Mouse (Mus musculus): Measurements from ENCODE around the gene Magi1. TPM values are rescaled to one million over a fixed set of nuclear protein-coding genes. Genes with fewer than 3 reads are reported as not detected.

Magi1 gene
- total and polyA plus RNA-seq, 2 experiments from 2014 or later = 27.6 to 45.4 TPM

GRCm38 (mm10) chr6:93716686-93717625 lies 566.8 kb downstream of the Magi1 start:
- Histone ChIP-seq H3K27me3 (ENCODE audit: insufficient read depth, low read length) (no peaks in the 10 kb centered on the region), H3K9me3 (ENCODE audit: low read length) (no peaks in the 10 kb centered on the region), H3K4me2 (ENCODE audit: low read depth, low read length, poor library complexity, severe bottlenecking) (peak overlapping the region; percentile 67), H3K4me1 (ENCODE audit: insufficient read depth, low read length) (peaks cover 19% of the 10 kb centered on the region), H3K9ac (replicated peaks; ENCODE audit: low read length, poor library complexity, severe bottlenecking) (peak overlapping the region; percentile 54), H3K27ac (ENCODE audit: low read depth, low read length) (peak overlapping the region; percentile 51), H3K36me3 (ENCODE audit: insufficient read depth, low read length) (no peaks in the 10 kb centered on the region), H3K4me3 (ENCODE audit: low read depth, low read length) (peak overlapping the region; percentile 40)
- WGBS = 4% methylated on average over 24 of the region's 24 CpGs
- DNase-seq (ENCODE audit: low spot score) (peak; percentile 50), ATAC-seq (ENCODE audit: low FRiP score) (peak; percentile 71; the same call in 1 of the 2 replicates)
- TF ChIP-seq CTCF (IDR thresholded peaks at IDR 0.05) = no peak; the same call in 1 of the 2 replicates

GRCm38 (mm10) chr6:93715181-93716180 lies 568.2 kb downstream of the Magi1 start:
- no peaks in the 10 kb centered on the region for H3K27me3 ChIP-seq (ENCODE audit: insufficient read depth, low read length)
- ATAC-seq (ENCODE audit: low FRiP score) (no peak), DNase-seq (ENCODE audit: low spot score) (peak; percentile 33)
- H3K4me3 ChIP-seq (ENCODE audit: low read depth, low read length) = peak overlapping the region; percentile 40
- no peak for TF ChIP-seq CTCF (IDR thresholded peaks at IDR 0.05)
- 25% methylated on average over 23 of the region's 24 CpGs for WGBS
- H3K4me1 ChIP-seq (ENCODE audit: insufficient read depth, low read length) = peaks cover 19% of the 10 kb centered on the region
- H3K9me3 ChIP-seq (ENCODE audit: low read length) = no peaks in the 10 kb centered on the region
- peak overlapping the region; percentile 51 for H3K27ac ChIP-seq (ENCODE audit: low read depth, low read length)
- H3K9ac ChIP-seq (replicated peaks; ENCODE audit: low read length, poor library complexity, severe bottlenecking) = peak overlapping the region; percentile 54
- peak overlapping the region; percentile 67 for H3K4me2 ChIP-seq (ENCODE audit: low read depth, low read length, poor library complexity, severe bottlenecking)
- H3K36me3 ChIP-seq (ENCODE audit: insufficient read depth, low read length) = no peaks in the 10 kb centered on the region

- no peak overlapping the region for H3K9ac ChIP-seq (replicated peaks; ENCODE audit: low read length, poor library complexity, severe bottlenecking)
- ATAC-seq (ENCODE audit: low FRiP score) = no peak
- no peak overlapping the region for H3K4me3 ChIP-seq (ENCODE audit: low read depth, low read length)
- TF ChIP-seq CTCF (IDR thresholded peaks at IDR 0.05) = no peak
- H3K9me3 ChIP-seq (ENCODE audit: low read length) = no peaks in the 10 kb centered on the region
- no peaks in the 10 kb centered on the region for H3K4me1 ChIP-seq (ENCODE audit: insufficient read depth, low read length)
- H3K36me3 ChIP-seq (ENCODE audit: insufficient read depth, low read length) = peaks cover 10% of the 10 kb centered on the region
- DNase-seq (ENCODE audit: low spot score) = no peak
- WGBS = 27% methylated on average over 5 of the region's 5 CpGs
- no peak overlapping the region for H3K4me2 ChIP-seq (ENCODE audit: low read depth, low read length, poor library complexity, severe bottlenecking)
- H3K27me3 ChIP-seq (ENCODE audit: insufficient read depth, low read length) = no peaks in the 10 kb centered on the region
- no peak overlapping the region for H3K27ac ChIP-seq (ENCODE audit: low read depth, low read length)
Measured at GRCm38 (mm10) chr6:93704350-93704749, 579.4 kb downstream of the Magi1 start.

- Histone ChIP-seq H3K36me3 (ENCODE audit: insufficient read depth, low read length) (peaks cover 41% of the 10 kb centered on the region), H3K27ac (ENCODE audit: low read depth, low read length) (no peak overlapping the region), H3K4me3 (ENCODE audit: low read depth, low read length) (no peak overlapping the region), H3K9ac (replicated peaks; ENCODE audit: low read length, poor library complexity, severe bottlenecking) (no peak overlapping the region), H3K9me3 (ENCODE audit: low read length) (no peaks in the 10 kb centered on the region), H3K4me1 (ENCODE audit: insufficient read depth, low read length) (no peaks in the 10 kb centered on the region), H3K4me2 (ENCODE audit: low read depth, low read length, poor library complexity, severe bottlenecking) (no peak overlapping the region), H3K27me3 (ENCODE audit: insufficient read depth, low read length) (no peaks in the 10 kb centered on the region)
- ATAC-seq (ENCODE audit: low FRiP score) (no peak), DNase-seq (ENCODE audit: low spot score) (no peak)
- TF ChIP-seq CTCF (IDR thresholded peaks at IDR 0.05) = no peak
- 84% methylated on average over 13 of the region's 13 CpGs for WGBS
Measured at GRCm38 (mm10) chr6:93699436-93699835, 584.3 kb downstream of the Magi1 start.

GRCm38 (mm10) chr6:93697956-93698355 lies 585.8 kb downstream of the Magi1 start:
- Histone ChIP-seq H3K27me3 (ENCODE audit: insufficient read depth, low read length) (no peaks in the 10 kb centered on the region), H3K4me1 (ENCODE audit: insufficient read depth, low read length) (no peaks in the 10 kb centered on the region), H3K9me3 (ENCODE audit: low read length) (no peaks in the 10 kb centered on the region), H3K36me3 (ENCODE audit: insufficient read depth, low read length) (peaks cover 41% of the 10 kb centered on the region), H3K4me3 (ENCODE audit: low read depth, low read length) (no peak overlapping the region), H3K27ac (ENCODE audit: low read depth, low read length) (no peak overlapping the region), H3K4me2 (ENCODE audit: low read depth, low read length, poor library complexity, severe bottlenecking) (no peak overlapping the region), H3K9ac (replicated peaks; ENCODE audit: low read length, poor library complexity, severe bottlenecking) (no peak overlapping the region)
- WGBS = 81% methylated on average over 5 of the region's 5 CpGs
- TF ChIP-seq CTCF (IDR thresholded peaks at IDR 0.05) = no peak
- ATAC-seq (ENCODE audit: low FRiP score) = no peak
- no peak for DNase-seq (ENCODE audit: low spot score)

Data from midbrain, postnatal 0 days (tissue).